Mouse (Mus musculus): ENCODE measurements around the gene Gm12166.
"Not testable (repeated sequence)": the region's sequence is repeated elsewhere in the genome, so short reads cannot be mapped to it uniquely, and the experiment has no call there.

Gene Gm12166

GRCm38 (mm10) chr11:46054911-46055895, 3.1 kb upstream of the Gm12166 start:
- DNase-seq: no peak

GRCm38 (mm10) chr11:46054311-46054710, 2.2 kb upstream of the Gm12166 start:
- DNase-seq: no peak

DNA sequence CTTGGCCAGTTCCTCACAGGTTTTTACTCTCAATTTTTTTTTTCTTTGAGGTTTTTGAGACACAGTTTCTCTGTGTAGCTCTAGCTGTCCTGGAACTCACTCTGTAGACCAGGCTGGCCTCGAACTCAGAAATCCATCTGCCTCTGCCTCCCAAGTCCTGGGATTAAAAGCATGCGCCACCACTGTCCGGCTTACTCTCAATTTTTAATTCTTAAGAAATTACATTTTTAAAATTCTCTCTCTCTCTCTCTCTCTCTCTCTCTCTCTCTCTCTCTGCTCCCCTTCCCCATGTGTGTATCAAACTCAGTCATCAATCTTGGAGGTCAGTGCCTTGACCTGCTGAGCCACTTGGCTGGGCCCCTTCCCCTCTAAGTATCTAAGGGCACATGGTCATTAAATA, 1.3 kb upstream of the Gm12166 start:
- not testable (repeated sequence) for DNase-seq

GRCm38 (mm10) chr11:46047264-46047663, 4.9 kb downstream of the Gm12166 start:
- DNase-seq: peak in 1 of 2 experiments; percentile 1

- DNase-seq: no peak
Measured at GRCm38 (mm10) chr11:46044781-46045180, 7.3 kb downstream of the Gm12166 start.

GRCm38 (mm10) chr11:46041607-46042267, 10.4 kb downstream of the Gm12166 start:
- no peak for DNase-seq

- peak in 1 of 2 experiments; percentile 41 for DNase-seq
Measured at GRCm38 (mm10) chr11:46040841-46041556, 11.1 kb downstream of the Gm12166 start.

GRCm38 (mm10) chr11:46039335-46039734, 12.8 kb downstream of the Gm12166 start:
- peak; percentile 69 to 73 for DNase-seq

- no peak for DNase-seq
Measured at GRCm38 (mm10) chr11:46038901-46039300, 13.2 kb downstream of the Gm12166 start.

GRCm38 (mm10) chr11:46036374-46036773, 15.7 kb downstream of the Gm12166 start:
- no peak for DNase-seq

GRCm38 (mm10) chr11:46032956-46033355, 19.2 kb downstream of the Gm12166 start:
- DNase-seq: no peak

- DNase-seq: no peak
Measured at GRCm38 (mm10) chr11:46031470-46031869, 20.7 kb downstream of the Gm12166 start.

DNA sequence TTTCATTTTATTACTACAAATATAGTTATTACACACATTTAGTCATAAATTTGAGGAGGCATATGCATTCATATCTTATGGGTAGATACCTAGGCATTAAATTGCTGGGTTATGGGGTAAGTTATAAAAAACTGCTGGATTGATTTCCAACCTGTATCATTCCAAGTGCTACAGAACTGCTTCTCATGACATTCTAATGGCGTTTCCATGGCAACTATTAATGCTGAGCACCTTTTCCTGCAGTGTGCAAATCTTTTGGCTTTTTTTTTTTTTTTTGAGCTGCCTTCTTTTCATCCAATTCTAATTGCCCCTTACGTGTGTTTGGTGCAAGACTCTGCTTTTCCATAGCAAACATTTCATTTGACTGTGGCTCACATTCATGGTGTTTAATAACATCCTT, 22.1 kb downstream of the Gm12166 start:
- DNase-seq: no peak

- DNase-seq: no peak
Measured at GRCm38 (mm10) chr11:46029485-46029884, 22.6 kb downstream of the Gm12166 start.

DNA sequence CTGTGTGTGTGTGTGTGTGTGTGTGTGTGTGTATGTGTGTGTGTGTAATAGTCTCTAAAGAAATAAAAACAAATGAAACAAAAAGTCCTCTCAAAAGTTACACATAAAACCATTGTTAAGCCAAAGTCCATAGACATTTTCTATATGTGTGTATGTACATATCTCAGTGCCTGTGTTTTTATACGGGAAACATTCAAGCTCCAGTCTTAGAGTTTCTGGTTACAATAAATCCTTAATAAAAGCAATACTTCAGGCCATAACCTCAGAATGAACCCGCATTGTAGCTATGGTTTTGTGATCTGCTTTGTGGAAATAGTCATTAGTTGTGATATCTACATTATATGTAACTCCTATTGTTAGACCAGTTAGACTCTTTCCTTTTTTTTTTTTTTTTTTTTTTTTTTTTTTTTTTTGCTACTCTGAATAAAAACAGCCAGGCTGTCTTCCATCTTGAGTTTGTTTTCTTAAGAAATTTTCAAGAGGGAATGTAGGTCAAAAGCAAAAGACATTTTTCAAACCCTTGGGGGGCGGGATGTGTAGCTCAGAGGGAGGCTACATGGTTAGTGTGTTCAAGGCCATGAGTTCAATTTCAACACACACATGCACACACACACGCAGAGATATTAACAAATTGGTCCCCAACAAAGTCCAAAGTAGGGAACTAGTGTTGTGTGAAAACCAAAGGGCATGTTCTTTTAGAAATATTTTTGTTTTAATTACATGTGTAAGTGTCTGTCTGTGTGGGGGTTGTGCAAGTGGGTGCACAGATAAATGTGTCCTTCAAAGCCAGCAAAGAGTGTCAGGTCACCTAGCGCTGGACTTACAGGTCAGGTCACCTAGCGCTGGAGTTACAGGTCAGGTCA, 23.9 kb downstream of the Gm12166 start:
- DNase-seq: no peak

- DNase-seq: no peak
Measured at GRCm38 (mm10) chr11:46025962-46026392, 26.1 kb downstream of the Gm12166 start.

GRCm38 (mm10) chr11:46022983-46023382, 29.1 kb downstream of the Gm12166 start:
- DNase-seq: no peak

- no peak for DNase-seq
Measured at GRCm38 (mm10) chr11:46021850-46022249, 30.3 kb downstream of the Gm12166 start.

- no peak for DNase-seq
Measured at GRCm38 (mm10) chr11:46020246-46020645, 31.9 kb downstream of the Gm12166 start.

- DNase-seq: peak; percentile 56 to 83
Measured at GRCm38 (mm10) chr11:46016061-46016460, 36.1 kb downstream of the Gm12166 start.
